Mouse (Mus musculus) left cerebral cortex, postnatal 36 days (tissue): ENCODE data around the gene Adcy9. TPM values are rescaled to one million over a fixed set of nuclear protein-coding genes. Genes with fewer than 3 reads are reported as not detected.
"Not testable (repeated sequence)": the region's sequence is repeated elsewhere in the genome, so short reads cannot be mapped to it uniquely, and the experiment has no call there.

Source experiments
- DNase-seq, 2 experiments: peaks; one replicate each; pipeline ENCODE4 v3.0.0; 2021 to 2022; ENCODE audit warnings: low spot score in 2 of 2, mixed read lengths in 1 of 2
- intact Hi-C: fragments of 180-260 bp; cut with DNase I; formaldehyde crosslinking; loops from one replicate; pipeline ENCODE4 v1.15.1; 2025
- total RNA-seq, 2 experiments: library from RNA; stranded (reverse); gene quantifications; 2 replicates each; pipeline ENCODE4 v1.2.3; 2021

The Adcy9 gene
- total RNA-seq, 2 experiments from 2014 or later: 72.5 to 78.6 TPM

DNA sequence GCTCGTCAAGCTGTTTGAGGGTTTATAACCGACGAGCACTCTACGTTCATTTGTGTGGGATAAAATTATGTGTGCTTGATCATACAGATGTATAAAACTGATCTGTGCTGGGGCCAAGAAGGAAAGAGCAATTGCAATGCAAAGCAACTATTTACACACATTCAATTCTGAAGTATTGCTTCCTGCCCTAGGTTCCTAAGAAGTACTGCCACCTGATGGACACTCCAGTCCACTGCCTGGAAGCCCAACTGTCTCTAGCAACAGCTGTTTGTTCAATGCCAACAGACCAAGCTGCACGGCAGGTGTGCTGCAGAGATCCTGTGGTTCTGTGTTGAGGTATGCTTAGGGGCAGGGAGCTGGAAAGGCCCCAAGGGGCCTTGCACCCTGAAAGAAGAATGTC, 135.0 kb downstream of the Adcy9 start:
- intact Hi-C loops: loop anchor here (10.0 kb wide), 1 partner anchor 220 kb away; no protein-coding TSS in a partner anchor
- no peak for DNase-seq

DNA sequence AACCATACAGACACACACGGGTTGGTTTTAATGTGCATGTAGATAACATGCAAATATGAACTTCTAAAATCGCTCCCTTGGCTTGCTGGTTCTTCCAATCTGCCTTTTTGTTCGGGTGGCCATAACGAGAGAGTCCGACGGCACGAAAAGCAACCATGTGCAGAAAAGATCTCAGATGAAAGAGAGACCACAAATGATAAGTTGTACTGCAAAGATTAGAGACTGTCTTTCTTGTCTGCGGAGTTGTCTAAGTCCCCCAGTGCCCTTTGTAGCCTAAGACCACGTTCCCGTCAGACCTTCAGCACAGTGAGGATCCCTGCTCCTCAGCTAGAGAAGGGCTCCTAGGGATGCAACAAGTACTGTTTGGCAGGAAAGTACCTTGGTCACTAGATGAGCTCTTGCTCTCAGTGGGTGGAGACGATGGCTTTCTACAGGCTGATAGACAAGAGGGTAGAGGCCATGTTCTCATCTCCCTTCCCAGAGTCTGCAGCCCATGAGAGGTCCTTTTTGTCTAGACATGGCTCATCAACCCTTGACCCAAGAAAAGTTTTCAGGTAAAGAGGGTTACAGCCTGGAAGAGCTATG, 136.9 kb downstream of the Adcy9 start:
- DNase-seq: no peak
- intact Hi-C loops: loop anchor here (5.0 to 10.0 kb wide), 2 partner anchors 71 to 219 kb away; partner anchors contain the start of gene Crebbp

DNA sequence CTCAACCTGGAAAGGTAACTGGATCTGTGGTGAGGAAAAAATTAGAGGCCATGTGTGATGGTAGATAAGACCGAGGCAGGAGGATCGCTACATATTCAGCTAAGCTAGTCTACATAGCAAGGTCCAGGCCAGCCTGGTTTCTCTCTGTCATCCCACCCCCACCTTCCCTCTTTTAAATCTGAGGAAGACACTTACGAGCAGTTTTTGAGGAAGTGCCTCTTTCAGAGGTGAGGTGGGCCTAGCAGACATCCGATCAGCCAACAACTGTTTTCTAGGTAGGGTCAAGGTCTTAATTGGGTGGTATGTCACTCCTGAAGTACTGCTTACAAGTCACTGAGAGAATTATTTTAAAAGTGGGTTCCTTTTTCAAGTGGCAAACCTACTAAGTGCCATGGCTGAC, 138.8 kb downstream of the Adcy9 start:
- no peak for DNase-seq
- intact Hi-C loops: loop anchor here (5.0 to 10.0 kb wide), 2 partner anchors 69 to 217 kb away; partner anchors contain the start of gene Crebbp

DNA sequence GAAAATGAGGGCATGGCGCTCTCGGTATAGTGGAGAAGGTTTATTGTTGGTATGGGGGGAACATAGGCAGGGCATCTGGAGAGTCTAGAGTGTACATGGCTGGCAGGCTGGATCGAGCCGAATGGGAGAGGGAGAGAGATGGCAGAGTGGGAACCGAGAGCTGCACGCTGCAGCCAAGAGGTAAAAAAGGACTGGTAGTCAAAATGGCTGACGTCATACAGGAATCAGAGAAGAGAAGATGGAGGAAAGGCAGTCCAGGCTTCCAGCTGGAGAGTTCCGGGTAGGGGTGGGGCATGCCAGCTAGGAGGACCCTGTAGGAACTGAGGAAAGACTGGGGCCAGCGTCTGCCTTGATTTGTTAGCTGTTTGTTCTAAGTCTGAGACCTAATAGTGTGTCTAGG, 139.3 kb downstream of the Adcy9 start:
- DNase-seq: no peak
- intact Hi-C loops: loop anchor here (5.0 to 10.0 kb wide), 2 partner anchors 69 to 216 kb away; partner anchors contain the start of gene Crebbp

DNA sequence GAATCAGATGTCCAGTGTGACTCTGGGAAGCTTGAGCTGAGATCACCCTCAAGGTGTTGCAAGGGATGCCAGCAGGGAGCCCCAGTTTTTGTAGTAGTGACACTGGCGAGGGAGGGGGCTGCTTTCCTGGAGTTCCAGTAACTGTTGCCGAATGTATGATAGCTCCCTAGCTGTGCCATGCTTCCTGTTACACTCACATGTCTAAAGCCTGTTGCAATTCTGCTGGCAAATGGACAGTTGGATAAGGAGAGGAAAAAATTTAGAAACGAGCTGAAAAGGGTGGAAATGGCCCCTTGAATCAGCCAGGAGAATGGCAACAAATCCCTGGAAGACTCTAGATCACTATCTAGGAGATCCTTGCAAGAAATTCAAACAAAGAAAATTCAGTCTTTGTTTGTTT, 140.7 kb downstream of the Adcy9 start:
- intact Hi-C loops: no loop called here
- DNase-seq: no peak

DNA sequence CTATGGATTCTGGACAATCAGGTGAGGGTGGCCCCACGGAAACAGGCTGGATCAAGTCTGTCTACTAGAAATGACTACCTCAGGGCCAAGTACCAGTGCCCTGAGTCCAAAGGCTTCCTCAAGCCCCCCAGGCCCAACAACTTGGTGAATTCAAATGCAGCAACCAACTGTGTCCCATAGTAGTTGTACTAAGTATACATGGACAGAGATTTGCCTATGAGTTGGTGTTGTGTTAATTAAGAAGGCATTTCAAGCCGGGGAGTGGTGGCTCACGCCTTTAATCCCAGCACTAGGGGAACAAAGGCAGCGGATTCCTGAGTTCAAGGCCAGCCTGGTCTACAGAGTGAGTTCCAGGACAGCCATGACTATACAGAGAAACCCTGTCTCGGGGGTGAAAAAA, 143.7 kb downstream of the Adcy9 start:
- intact Hi-C loops: no loop called here
- DNase-seq: no peak

DNA sequence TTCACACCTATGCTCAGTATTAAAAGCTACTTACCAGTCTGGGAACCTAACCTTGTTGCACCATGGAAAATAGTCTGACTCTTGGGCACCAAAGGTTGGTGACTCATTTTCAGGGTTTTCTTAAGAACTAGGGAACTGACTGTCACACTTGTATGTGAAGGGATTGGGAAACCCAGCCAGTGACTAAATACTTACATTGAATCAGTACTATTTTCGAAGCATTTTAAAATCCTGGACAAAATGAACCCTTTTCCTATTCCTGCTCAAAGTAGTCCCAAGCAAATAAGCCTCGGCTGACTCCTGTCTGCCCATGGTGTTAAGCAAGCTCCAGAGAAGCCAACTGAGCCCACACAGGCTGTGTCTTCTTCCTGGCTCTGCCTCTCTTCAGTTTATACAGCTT, 144.1 kb downstream of the Adcy9 start:
- no peak for DNase-seq
- intact Hi-C loops: no loop called here

DNA sequence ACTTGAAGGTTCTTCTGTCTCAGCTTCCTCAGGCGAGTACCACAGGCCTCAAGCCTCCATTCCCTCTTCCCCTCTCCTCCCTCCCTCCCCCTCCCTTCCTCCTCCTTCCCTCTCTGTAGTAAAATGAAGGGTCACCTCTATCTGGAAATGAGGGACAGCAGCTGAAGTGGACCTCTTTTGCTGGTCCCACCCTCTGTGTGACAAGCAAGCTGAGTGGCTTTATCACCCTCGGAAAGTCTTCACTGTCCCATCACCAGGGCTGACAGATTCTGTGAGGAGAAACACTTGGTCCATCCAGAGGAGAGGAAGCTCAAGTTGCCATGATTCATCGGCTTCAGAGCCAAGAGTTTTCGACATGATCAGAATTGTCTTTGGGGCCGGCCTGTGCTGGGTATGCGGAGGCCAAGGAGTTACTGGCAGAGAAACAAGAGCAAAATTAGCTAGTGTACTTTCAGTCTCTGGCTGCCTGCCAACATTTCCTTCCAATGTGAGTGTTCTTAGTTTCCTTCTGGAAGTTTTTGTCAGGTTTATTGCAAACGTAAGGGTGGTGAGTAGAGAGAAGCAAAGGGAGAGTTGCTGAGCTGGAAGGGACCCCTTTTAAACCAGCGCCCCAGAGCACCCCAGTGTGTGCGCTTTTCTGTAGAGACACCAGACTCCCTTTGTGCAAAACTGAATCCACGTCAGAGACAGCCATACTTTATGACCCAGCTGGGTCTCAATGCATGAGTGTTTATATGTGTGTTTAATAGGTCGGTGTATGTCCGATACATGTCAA, 146.4 kb downstream of the Adcy9 start:
- intact Hi-C loops: loop anchor here (5.0 kb wide), 1 partner anchor 57 kb away; no protein-coding TSS in a partner anchor
- peak; percentile 73 to 74 for DNase-seq

DNA sequence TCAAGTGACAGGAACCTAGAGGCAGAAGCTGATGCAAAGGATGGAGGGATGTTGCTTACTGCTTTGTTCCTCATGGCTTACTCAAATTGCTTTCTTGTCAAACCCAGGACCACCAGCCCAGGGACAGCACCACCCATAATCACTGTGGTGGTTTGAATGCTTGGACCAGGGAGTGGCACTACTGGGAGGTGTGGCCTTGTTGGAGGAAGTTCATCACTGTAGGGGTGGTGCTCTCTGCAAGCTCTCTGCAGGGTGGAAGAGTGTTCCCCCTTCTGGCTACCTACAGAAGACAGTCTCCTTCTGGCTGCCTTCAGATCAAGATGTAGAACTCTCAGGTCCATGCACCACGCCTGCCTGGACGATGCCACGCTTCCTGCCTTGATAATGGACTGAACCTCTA, 148.0 kb downstream of the Adcy9 start:
- no peak for DNase-seq
- intact Hi-C loops: loop anchor here (5.0 kb wide), 1 partner anchor 55 kb away; no protein-coding TSS in a partner anchor

DNA sequence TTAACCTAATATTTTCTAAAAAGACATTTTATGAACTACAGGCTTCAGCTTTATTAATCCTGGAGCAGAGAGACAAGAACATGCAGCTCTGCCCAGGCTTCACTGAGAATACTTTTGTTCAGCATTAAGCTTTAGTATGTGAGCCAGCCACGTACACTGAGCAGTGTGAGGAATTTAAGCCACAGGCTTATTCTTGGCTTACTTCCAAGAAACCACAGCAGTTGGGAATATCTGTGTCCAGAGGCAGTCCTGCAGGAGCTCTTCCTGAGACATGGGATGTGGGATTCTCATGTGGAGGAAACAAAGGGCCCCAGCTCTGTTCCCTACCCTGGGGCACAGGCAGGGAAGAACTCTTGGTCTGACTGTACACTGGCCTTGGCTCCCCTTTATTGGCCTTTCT, 149.4 kb downstream of the Adcy9 start:
- intact Hi-C loops: loop anchor here (5.0 kb wide), 1 partner anchor 54 kb away; no protein-coding TSS in a partner anchor
- DNase-seq: no peak

DNA sequence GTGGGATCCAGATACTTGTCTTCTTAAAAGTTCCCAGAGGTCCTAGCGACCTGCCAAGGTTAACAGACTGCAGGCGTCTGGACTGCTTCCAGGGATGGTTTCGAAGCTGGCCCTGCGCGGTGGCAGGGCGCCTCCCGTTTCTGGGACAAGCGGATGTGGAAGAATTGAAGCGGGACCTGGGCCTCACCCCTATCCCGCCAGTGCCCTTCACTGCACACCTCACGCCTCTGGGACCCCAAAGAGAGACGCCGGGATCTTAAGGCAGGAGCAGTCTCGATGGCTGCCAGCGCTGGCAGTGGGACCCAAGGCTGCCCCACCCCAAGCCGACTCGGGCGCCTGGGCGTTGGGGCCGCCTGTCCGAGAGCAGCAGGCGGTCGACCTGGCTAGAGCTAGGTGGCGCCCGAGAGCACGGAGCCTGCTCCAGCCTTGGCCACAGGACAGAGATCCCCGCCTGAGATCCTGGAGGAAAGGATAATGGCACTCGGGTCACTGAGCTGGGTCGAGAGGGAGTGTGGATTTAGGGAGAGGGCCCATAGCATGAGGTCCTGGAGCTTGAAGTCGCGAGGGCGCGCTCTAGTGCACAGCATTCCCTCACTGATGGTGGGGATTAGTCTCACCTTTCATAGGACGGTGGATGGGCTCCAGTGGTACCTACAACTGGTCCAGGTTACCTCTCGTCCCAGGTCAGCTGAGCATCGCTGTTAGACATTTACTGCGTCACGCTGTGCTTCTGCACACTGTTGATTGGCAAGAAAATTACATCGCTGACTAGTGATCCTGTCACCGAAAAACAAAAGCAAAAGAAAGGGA, 152.2 kb downstream of the Adcy9 start:
- intact Hi-C loops: no loop called here
- DNase-seq: peak; percentile 52 to 62

DNA sequence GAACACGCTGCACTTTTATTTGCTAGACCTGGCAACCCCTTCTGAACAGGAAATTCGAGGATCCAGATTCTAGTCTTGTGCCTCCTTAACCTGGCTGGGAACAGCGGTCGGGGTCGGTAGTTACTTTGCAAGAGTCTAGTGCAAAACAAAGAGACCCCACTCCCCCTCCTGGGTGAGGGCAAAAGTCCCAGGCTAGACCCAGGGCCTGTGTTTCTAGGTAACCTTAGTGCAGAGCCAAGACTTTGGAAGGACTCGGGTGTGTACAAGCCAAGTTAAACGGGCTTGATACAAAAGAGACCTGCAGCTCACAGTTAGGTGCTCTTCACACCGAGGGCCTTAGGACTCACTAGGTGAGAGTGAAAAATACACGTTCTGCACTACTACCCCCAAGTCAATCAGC, 152.8 kb downstream of the Adcy9 start:
- DNase-seq: no peak
- intact Hi-C loops: no loop called here

DNA sequence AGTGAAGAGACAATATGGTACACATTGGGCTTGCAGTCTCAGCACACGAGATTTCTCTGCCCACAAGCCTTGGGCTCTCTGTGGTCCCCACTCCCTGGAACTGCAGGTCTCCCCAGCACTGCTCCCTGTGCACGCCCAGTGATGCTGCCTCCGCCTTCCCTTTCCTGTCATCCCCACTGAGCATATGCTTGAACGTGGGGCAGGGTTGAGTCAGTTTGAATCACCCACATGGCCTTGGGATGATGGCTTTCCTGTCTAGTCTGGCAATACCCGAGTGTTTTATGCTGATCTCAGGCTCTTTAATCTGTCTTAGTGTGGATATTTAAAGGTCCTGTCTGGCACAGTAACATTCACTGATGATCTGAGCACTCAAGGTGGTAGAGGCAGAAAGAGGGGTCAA, 154.9 kb downstream of the Adcy9 start:
- no peak for DNase-seq
- intact Hi-C loops: no loop called here

DNA sequence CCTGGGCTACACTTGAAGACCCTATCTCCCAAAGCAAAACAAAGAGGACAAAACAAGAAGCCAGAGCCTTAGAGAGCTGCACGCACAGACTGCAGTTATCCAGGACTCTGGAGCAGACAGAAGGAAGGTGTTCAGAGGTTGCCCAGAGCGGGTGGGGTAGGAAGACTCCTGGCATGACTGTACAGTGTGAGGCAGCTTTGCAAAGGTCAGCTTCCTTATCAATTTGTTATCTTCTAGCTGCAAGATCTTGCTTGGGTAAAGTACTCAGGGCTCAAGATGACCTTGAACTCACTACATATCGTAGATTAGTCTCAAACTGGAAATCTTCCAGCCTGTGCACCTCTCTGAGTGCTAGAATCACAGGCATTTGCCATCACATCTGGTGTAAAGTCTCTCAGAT, 156.8 kb downstream of the Adcy9 start:
- no peak for DNase-seq
- intact Hi-C loops: no loop called here

DNA sequence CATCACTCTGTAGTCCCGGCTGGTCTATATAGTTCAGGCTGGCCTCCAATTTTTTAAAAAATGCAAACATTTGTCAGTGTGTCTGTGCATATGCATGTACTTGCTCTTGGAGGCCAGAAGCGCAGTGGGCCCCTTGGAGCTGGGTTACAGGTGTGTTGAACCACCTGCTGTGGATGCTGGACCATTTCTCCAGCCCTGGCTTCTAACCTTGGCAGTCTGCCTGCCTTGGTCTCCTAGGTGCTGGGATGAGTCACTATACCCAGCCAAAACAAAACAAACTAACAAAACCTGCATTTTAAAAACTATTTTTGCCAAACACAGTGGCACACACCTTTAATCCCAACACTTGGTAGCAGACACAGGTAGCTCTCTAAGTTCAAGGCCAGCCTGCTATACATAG, 162.8 kb downstream of the Adcy9 start:
- no peak for DNase-seq
- intact Hi-C loops: no loop called here

DNA sequence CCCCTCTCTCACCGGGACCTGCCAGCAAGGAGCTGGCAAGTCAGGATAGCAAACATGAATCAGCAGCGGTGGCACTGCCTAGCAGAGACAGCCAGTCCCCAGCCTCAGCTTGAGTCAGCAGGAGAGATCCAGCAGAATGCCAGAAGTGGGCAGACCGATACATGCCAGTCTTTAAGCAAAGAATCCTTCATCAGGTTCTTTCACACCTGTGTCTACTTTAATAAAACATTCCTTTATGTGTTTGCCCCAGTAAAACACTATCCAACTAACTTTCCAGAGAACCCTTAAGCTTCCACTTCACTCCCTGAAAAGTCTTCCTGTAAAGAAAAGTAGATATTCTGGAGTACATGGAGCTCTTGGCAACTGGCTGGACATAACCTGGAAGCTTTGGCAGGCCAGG, 171.5 kb downstream of the Adcy9 start:
- no peak for DNase-seq
- intact Hi-C loops: no loop called here

DNA sequence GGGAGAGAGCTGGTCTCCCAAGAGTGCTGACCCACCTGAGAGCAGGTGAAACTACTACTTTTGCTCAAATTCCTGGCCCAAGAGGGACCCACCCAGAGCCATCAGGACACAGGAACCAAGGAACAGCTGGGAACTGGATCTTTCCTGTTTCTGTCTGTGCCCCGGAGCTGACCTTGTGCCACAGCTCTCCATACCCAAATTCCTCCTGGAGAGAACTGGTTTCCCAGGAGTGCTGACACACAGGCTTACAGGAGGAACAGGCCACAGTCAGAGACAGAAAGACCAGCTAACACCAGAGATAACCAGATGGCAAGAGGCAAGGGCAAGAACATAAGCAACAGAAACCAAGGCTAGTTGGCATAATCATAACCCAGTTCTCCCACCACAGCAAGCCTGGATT, 175.1 kb downstream of the Adcy9 start:
- intact Hi-C loops, DNase-seq: not testable (repeated sequence)
